Mouse (Mus musculus) testis, postnatal 10 days (tissue): ENCODE measurements around the gene U2af1.
"Not testable (repeated sequence)": the region's sequence is repeated elsewhere in the genome, so short reads cannot be mapped to it uniquely, and the experiment has no call there.

Source experiments
- DNase-seq: peaks from one replicate; pipeline ENCODE4 v3.0.0; 2021; ENCODE audit warnings: low spot score

U2af1 gene

GRCm38 (mm10) chr17:31613086-31613755 lies 45.5 kb downstream of the U2af1 start:
- no peak for DNase-seq

DNA sequence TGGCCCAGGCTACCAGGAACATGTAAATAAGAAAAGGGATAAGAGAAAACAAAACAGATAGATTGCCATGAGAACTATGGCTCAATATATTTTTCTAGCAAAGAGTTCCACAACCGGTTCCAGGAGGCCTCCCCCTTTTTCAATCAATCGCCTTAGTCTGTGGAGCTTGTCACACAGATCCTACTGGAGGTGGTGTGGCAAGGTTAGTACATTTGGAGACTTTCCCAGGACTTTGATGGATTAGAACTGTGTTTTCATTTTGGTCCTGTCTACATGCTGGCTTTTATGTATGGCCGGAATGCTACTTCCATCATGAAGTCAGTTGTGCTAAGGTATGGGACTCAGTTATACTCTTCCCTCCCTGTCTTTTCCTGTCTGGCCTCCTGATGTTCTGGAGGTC lies 48.8 kb downstream of the U2af1 start:
- DNase-seq = no peak

DNA sequence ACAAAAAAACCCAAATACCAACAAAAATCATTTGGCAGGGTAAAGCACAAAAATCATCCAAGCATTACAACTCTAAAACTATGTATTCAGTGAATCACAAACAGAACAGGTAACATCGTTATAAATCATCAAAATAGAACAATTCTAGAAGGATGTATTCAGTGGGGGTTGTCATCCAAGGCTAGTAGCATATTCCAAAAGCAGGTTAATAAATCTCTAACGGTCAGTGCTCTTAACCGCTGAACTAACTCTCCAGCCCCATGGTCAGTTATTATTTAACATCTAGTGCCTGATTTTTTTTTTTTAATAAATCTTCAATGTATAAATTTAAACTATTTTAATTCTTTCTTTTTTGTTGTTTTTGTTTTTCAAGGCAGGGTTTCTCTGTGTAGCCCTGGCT lies 49.5 kb downstream of the U2af1 start:
- not testable (repeated sequence) for DNase-seq

DNA sequence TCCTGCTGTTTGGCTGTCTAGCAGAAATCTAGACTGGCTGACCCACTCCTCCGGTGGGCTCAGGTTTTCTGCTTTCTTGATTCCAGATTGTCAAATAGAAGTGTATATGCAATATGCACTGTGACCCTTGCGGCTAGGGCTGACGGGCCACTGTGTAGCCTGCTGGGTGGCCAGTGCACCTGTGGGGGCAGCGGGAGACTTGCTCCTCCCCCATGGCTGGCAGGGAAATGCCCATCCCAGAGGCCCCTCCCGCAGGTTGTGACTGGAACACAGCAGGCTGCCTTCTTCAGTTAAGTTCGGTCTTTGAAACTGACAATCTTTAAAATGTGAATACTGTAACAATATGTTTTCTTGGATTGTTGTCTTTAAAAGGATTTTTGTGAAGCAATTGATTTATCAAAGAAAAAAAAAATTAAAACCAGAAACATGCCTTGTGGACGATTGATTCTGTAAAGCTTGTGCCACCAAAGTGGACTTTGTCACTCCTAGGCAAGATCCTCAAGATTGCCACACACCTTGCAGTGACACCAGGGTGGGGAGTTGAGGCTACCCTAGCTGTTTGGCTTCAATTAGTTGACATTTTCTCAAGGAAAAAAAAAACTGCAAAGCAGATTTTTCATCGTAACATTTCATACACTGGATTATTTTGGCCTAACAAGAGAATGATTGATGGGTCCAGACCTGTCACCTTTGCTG lies 51.3 kb downstream of the U2af1 start:
- DNase-seq = no peak

DNA sequence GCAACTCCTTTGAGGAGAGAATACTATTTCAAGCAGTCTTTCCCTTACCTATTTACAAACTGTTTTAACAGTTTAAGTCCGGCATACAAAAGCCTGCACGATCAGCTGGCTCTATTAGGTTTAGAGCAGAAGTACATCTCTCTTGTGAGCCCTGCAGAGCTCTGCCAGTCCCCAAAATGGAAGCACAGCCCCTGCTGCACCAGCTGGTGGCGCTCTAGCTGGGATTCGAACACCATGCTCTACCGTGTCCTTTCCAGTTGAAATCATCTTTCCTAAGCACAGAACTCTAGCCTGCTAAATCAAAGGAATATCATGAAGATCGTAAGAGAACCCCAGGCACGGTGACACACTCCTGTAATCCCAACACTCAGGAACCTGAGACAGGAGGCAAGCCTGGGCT lies 52.3 kb downstream of the U2af1 start:
- DNase-seq = no peak

DNA sequence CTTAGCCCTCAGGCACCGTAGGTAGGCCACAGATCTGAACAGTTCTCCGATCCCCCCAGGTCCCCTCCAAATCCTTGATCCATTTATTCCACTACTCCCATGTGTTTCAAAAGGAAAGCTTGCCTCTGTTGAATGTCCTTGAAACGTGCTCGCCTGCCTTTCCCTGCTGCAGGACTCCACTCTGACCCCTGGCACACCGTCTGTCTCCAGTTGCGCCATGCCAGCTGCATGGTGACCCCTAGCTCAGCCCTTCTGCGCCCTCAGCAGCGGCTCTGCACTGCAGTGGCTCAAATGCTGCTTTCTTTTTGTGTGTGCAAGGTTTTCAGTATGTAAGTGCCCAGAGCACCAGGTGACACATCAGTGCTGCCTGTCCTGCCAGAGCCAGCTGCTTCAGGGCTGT lies 60.1 kb downstream of the U2af1 start:
- no peak for DNase-seq

- no peak for DNase-seq
These were observed 60.7 kb downstream of the U2af1 start for GRCm38 (mm10) chr17:31597957-31598356.
